Mouse (Mus musculus) monocyte, adult 5-6 weeks (primary cell): ENCODE measurements around the gene Olfr223. TPM values are rescaled to one million over a fixed set of nuclear protein-coding genes. Genes with fewer than 3 reads are reported as not detected.

ENCODE experiments used
- total RNA-seq: library from RNA; stranded (forward); fragments of 200-1000, 200-491, 200-594 nt; gene quantifications from 3 replicates; pipeline ENCODE4 v1.2.3, GENCODE M21; 2017

Gene Olfr223
- total RNA-seq, 1 experiment from 2014 or later, result not detected

Other genes starting within 250 kb of the Olfr223 start
- gene Prss38, start 217.6 kb downstream of the Olfr223 start, total RNA-seq, result not detected in 3 replicates
- gene Jmjd4, start 143.2 kb downstream of the Olfr223 start, total RNA-seq, result 4.3 to 8.3 TPM (median 5.5 TPM) in 3 replicates
- 5.6 to 17.7 TPM (median 6.0 TPM) in 3 replicates for gene Snap47, start 142.1 kb downstream of the Olfr223 start, total RNA-seq
- gene Zfp867, start 120.8 kb downstream of the Olfr223 start, total RNA-seq, result 1.5 to 5.2 TPM (median 1.7 TPM) in 3 replicates
- gene Zkscan17, start 66.5 kb downstream of the Olfr223 start, total RNA-seq, result 8.6 to 18.8 TPM (median 11.6 TPM) in 3 replicates
- 35.2 to 49.8 TPM (median 49.4 TPM) in 3 replicates for gene Nlrp3, start 51.7 kb downstream of the Olfr223 start, total RNA-seq
- gene Olfr222, start 17.1 kb downstream of the Olfr223 start, total RNA-seq, result not detected in 3 replicates
- gene Mprip, start 68.0 kb upstream of the Olfr223 start, total RNA-seq, result 38.2 to 66.7 TPM (median 55.7 TPM) in 3 replicates
- gene Pld6, start 194.4 kb upstream of the Olfr223 start, total RNA-seq, result not detected in 3 replicates
- 20.4 to 40.6 TPM (median 27.9 TPM) in 3 replicates for gene Flcn, start 216.7 kb upstream of the Olfr223 start, total RNA-seq
- 7.0 to 8.1 TPM (median 7.1 TPM) in 3 replicates for gene Nt5m, start 246.2 kb upstream of the Olfr223 start, total RNA-seq
- 92.3 to 107 TPM (median 102 TPM) in 3 replicates for gene Cops3, start 246.5 kb upstream of the Olfr223 start, total RNA-seq